ENCODE assay signal across 15 mouse cellular contexts in genomic region chr13:96604242-96604641, GRCm38 (mm10).
"Had no signal": no experiment of that assay in that cellular context is flagged by ENCODE, and none has a peak within 500 bp of the region (broad histone marks: within the 10 kb centered on the region; RNA-seq: fewer than 3 reads in every experiment).

No protein-coding gene starts in this region.

- H3K27me3 ChIP-seq: neural tube, embryonic 12.5 days; neural tube, embryonic 13.5 days; neural tube, embryonic 15.5 days; stomach, embryonic 15.5 days had no signal

- H3K27ac ChIP-seq: neural tube, embryonic 12.5 days; neural tube, embryonic 13.5 days; neural tube, embryonic 15.5 days; stomach, embryonic 15.5 days had no signal

- DNase-seq: retina, postnatal 1 day; right cerebral cortex, adult 18-20 months; right cerebral cortex, postnatal 14 days; right cerebral cortex, postnatal 25 days; spleen, adult 18-20 months; thymus, adult 18-20 months; thymus, adult 2 months; thymus, postnatal 14 days; thymus, postnatal 25 days; thymus, postnatal 36 days; thymus, postnatal 4 days had no signal

- H3K4me3 ChIP-seq: neural tube, embryonic 12.5 days; neural tube, embryonic 13.5 days; neural tube, embryonic 15.5 days; stomach, embryonic 15.5 days had no signal

- H3K4me1 ChIP-seq: neural tube, embryonic 12.5 days; neural tube, embryonic 13.5 days; neural tube, embryonic 15.5 days; stomach, embryonic 15.5 days had no signal

- H3K9me3 ChIP-seq: neural tube, embryonic 12.5 days; neural tube, embryonic 13.5 days; neural tube, embryonic 15.5 days; stomach, embryonic 15.5 days had no signal

- H3K9ac ChIP-seq: neural tube, embryonic 12.5 days; neural tube, embryonic 13.5 days; neural tube, embryonic 15.5 days; stomach, embryonic 15.5 days had no signal

- H3K4me2 ChIP-seq: neural tube, embryonic 12.5 days; neural tube, embryonic 13.5 days; neural tube, embryonic 15.5 days; stomach, embryonic 15.5 days had no signal
